Mouse (Mus musculus): ENCODE measurements around the gene Slc12a9.

DNA sequence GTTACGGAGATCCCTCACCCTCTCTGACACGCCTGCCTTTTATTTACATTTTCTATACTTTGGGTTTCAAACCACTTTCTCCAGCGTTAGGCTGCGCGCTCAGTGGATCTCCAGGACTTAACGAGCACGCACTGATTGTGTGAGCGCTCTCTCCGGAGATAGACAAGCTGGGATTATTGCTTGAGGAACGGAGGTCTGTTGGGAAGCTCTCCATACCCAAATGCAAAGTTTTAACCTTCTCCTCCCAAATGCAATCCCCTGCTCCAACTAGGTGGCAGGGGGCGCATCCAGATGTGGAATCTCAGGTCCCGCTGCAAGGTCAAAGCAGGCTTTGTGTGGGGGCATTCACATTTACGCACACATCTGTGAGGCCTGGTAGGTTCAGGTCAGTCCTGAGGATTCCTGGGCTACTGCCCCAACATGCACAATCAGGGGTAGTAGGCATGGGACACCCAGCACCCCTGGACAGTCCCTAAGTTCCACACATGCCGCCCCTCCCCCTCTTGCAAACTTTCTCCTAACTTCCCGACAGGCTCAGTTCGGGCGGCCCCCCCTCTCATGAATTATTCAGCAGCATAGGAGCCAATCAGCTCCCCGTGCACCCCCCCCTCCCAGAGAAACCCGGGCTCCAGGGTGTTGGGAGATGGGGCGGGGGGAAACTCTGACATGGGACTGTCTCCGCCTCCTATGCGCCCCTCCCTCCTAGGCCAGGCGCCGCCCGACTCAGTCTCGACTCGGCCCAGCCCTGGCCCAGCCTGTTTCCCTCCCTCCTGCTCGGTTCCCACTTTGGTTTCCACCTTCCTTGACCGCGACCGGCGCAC is 16.2 kb upstream of the Slc12a9 start, which contains the start of gene Ephb4:
- TF ChIP-seq CTCF (IDR thresholded peaks at IDR 0.05; ENCODE audit: low read depth, low read length) (no peak), POLR2A (IDR thresholded peaks at IDR 0.05; ENCODE audit: extremely low read depth, insufficient read depth, low read length) (peak; percentile 90)

Measured in liver, adult 2 months (tissue).